Mouse (Mus musculus) MEL (cell line): Measurements from ENCODE around the gene Ap2b1. TPM values are rescaled to one million over a fixed set of nuclear protein-coding genes. Genes with fewer than 3 reads are reported as not detected.

ENCODE experiments used
- DNase-seq: peaks from one replicate; pipeline ENCODE4 v3.0.0; 2011; ENCODE audit warnings: low read depth, low spot score
- H3K27ac ChIP-seq: 2 replicates; pipeline ENCODE4 v1.5.1; 2012; ENCODE audit warnings: low read depth, mild to moderate bottlenecking, control low read depth, low read length, moderate library complexity; ENCODE audit not compliant: control insufficient read depth
- H3K27me3 ChIP-seq, 2 experiments: fragments of 150-350 bp in 1 of 2; sonication (generic) in 1 of 2; 2 replicates each; pipeline ENCODE4 v1.6.1; 2012; ENCODE audit warnings: low read length in 2 of 2, mild to moderate bottlenecking in 2 of 2, improper control_type of control experiment in 1 of 2, moderate library complexity in 1 of 2; ENCODE audit not compliant: insufficient read depth in 2 of 2, control insufficient read depth in 1 of 2
- H3K36me3 ChIP-seq, 2 experiments: 2 replicates each; pipeline ENCODE4 v1.6.1; 2012 to 2014; ENCODE audit warnings: low read length in 2 of 2, improper control_type of control experiment in 1 of 2, inconsistent platforms in 1 of 2, mild to moderate bottlenecking in 1 of 2; ENCODE audit not compliant: insufficient read depth in 2 of 2, control insufficient read depth in 1 of 2
- H3K4me1 ChIP-seq, 2 experiments: fragments of 150-350 bp in 1 of 2; sonication (generic) in 1 of 2; 2 replicates each; pipeline ENCODE4 v1.6.1; 2012; ENCODE audit warnings: low read length in 2 of 2, improper control_type of control experiment in 1 of 2, mild to moderate bottlenecking in 1 of 2; ENCODE audit not compliant: insufficient read depth in 2 of 2, control insufficient read depth in 1 of 2
- H3K4me3 ChIP-seq, 2 experiments: fragments of 150-350 bp in 1 of 2; sonication (generic) in 1 of 2; 2 replicates each; pipeline ENCODE4 v1.5.1; 2012; ENCODE audit warnings: low read depth in 2 of 2, low read length in 2 of 2, mild to moderate bottlenecking in 2 of 2, moderate library complexity in 2 of 2, control low read depth in 1 of 2, improper control_type of control experiment in 1 of 2; ENCODE audit not compliant: control insufficient read depth in 1 of 2, insufficient read depth in 1 of 2
- H3K79me2 ChIP-seq: 2 replicates; pipeline ENCODE4 v1.6.1; 2012; ENCODE audit warnings: mild to moderate bottlenecking, low read length, moderate library complexity; ENCODE audit not compliant: control insufficient read depth, poor library complexity, insufficient read depth
- H3K9ac ChIP-seq: 2 replicates; pipeline ENCODE4 v1.6.1; 2012; ENCODE audit warnings: low read depth, mild to moderate bottlenecking, control low read depth, low read length, moderate library complexity; ENCODE audit not compliant: control insufficient read depth, poor library complexity, severe bottlenecking
- H3K9me3 ChIP-seq: fragments of 150-350 bp; sonication (generic); replicated peaks from 2 replicates; pipeline ENCODE4 v1.6.1; 2012; ENCODE audit warnings: mild to moderate bottlenecking, low read length, improper control_type of control experiment, moderate library complexity; ENCODE audit not compliant: insufficient read depth
- BHLHE40 ChIP-seq: IDR thresholded peaks from 2 replicates; pipeline ENCODE4 v1.6.1; 2012; ENCODE audit warnings: low read depth, mild to moderate bottlenecking, inconsistent platforms, low read length, improper control_type of control experiment, borderline replicate concordance
- CTCF ChIP-seq, 3 experiments: IDR thresholded peaks in 2 of 3; conservative IDR thresholded peaks in 1 of 3; 2 replicates each; pipeline ENCODE4 v1.5.1; 2011 to 2012; ENCODE audit warnings: low read length in 3 of 3, low read depth in 2 of 3, mild to moderate bottlenecking in 2 of 3, improper control_type of control experiment in 1 of 3, inconsistent platforms in 1 of 3, mixed read lengths in 1 of 3, moderate library complexity in 1 of 3; ENCODE audit not compliant: control insufficient read depth in 1 of 3, insufficient read depth in 1 of 3, poor library complexity in 1 of 3, severe bottlenecking in 1 of 3
- E2F4 ChIP-seq: IDR thresholded peaks from 2 replicates; pipeline ENCODE4 v1.6.1; 2011; ENCODE audit warnings: low read depth, low read length, improper control_type of control experiment, borderline replicate concordance
- ELF1 ChIP-seq: IDR thresholded peaks from 2 replicates; pipeline ENCODE4 v1.6.1; 2014; ENCODE audit warnings: low read depth, mild to moderate bottlenecking, inconsistent platforms, low read length, improper control_type of control experiment, moderate library complexity
- GABPA ChIP-seq: IDR thresholded peaks from 2 replicates; pipeline ENCODE4 v1.6.1; 2012; ENCODE audit warnings: low read depth, mild to moderate bottlenecking, inconsistent platforms, low read length, improper control_type of control experiment, moderate library complexity
- KAT2A ChIP-seq: conservative IDR thresholded peaks from 2 replicates; pipeline ENCODE4 v1.6.1; 2012; ENCODE audit warnings: low read depth, low read length, improper control_type of control experiment, inconsistent platforms
- MXI1 ChIP-seq: IDR thresholded peaks from 2 replicates; pipeline ENCODE4 v1.6.1; 2011; ENCODE audit warnings: mild to moderate bottlenecking, low read depth, low read length, improper control_type of control experiment
- NRF1 ChIP-seq: IDR thresholded peaks from 2 replicates; pipeline ENCODE4 v1.6.1; 2014; ENCODE audit warnings: low read depth, mild to moderate bottlenecking, inconsistent platforms, low read length, improper control_type of control experiment, moderate library complexity; ENCODE audit not compliant: poor library complexity, insufficient read depth, severe bottlenecking
- POLR2AphosphoS2 ChIP-seq: IDR thresholded peaks from 2 replicates; pipeline ENCODE4 v1.6.1; 2011; ENCODE audit warnings: low read length, improper control_type of control experiment
- RAD21 ChIP-seq: IDR thresholded peaks from 2 replicates; pipeline ENCODE4 v1.6.1; 2011; ENCODE audit warnings: mild to moderate bottlenecking, low read depth, low read length, improper control_type of control experiment
- SIN3A ChIP-seq: IDR thresholded peaks from 2 replicates; pipeline ENCODE4 v1.6.1; 2012; ENCODE audit warnings: low read length, improper control_type of control experiment, inconsistent platforms
- SMC3 ChIP-seq: IDR thresholded peaks from 2 replicates; pipeline ENCODE4 v1.6.1; 2011; ENCODE audit warnings: low read depth, low read length, improper control_type of control experiment
- TBP ChIP-seq: IDR thresholded peaks from 2 replicates; pipeline ENCODE4 v1.8.0; 2011; ENCODE audit warnings: low read depth, low read length, improper control_type of control experiment
- TCF12 ChIP-seq: IDR thresholded peaks from 2 replicates; pipeline ENCODE4 v1.6.1; 2014; ENCODE audit warnings: low read depth, mild to moderate bottlenecking, inconsistent platforms, low read length, improper control_type of control experiment, moderate library complexity
- USF1 ChIP-seq: IDR thresholded peaks from 2 replicates; pipeline ENCODE4 v1.6.1; 2014; ENCODE audit warnings: low read depth, mild to moderate bottlenecking, inconsistent platforms, low read length, improper control_type of control experiment, moderate library complexity
- ZC3H11A ChIP-seq: IDR thresholded peaks from 2 replicates; pipeline ENCODE4 v1.6.1; 2012; ENCODE audit warnings: low read depth, mild to moderate bottlenecking, inconsistent platforms, low read length, improper control_type of control experiment
- ZNF384 ChIP-seq: IDR thresholded peaks from 2 replicates; pipeline ENCODE4 v1.6.1; 2012; ENCODE audit warnings: low read depth, mild to moderate bottlenecking, inconsistent platforms, low read length, improper control_type of control experiment
- polyA plus RNA-seq, 2 experiments: library from polyadenylated mRNA; stranded (reverse) in 1 of 2; unstranded in 1 of 2; fragments of >175 nt in 1 of 2; fragments of >200 nt in 1 of 2; gene quantifications; 2 replicates each; pipeline versions ENCODE4 v1.2.1 to v1.2.4; 2012; ENCODE audit warnings: low replicate concordance in 2 of 2, low read depth in 1 of 2; ENCODE audit not compliant: insufficient read length in 2 of 2, insufficient read depth in 1 of 2, missing spikeins in 1 of 2
- total RNA-seq: library from RNA; depleted of rRNA; stranded (reverse); fragments of 300-350 nt; gene quantifications from 2 replicates; pipeline ENCODE4 v1.2.3, GENCODE M21; 2012

Gene Ap2b1
- total and polyA plus RNA-seq, 3 experiments: 60.6 to 165 (median 68.9) TPM

GRCm38 (mm10) chr11:83418566-83418965 lies 119.7 kb downstream of the Ap2b1 start:
- no peaks in the 10 kb centered on the region for H3K79me2 ChIP-seq
- H3K9me3 ChIP-seq: no peaks in the 10 kb centered on the region
- no peak overlapping the region for H3K9ac ChIP-seq
- TF ChIP-seq SMC3 (no peak), ELF1 (no peak), POLR2AphosphoS2 (no peak), GABPA (no peak), BHLHE40 (no peak), USF1 (no peak), TBP (no peak), ZC3H11A (no peak), TCF12 (no peak), ZNF384 (no peak)
- no peaks in the 10 kb centered on the region for H3K4me1 ChIP-seq
- H3K36me3 ChIP-seq: no peaks in the 10 kb centered on the region
- no peak overlapping the region for H3K4me3 ChIP-seq
- DNase-seq: no peak
- H3K27me3 ChIP-seq: peaks cover 0 to 2% of the 10 kb centered on the region in 2 experiments; a peak in 1 of 4 replicates
- H3K27ac ChIP-seq: no peak overlapping the region

- Histone ChIP-seq H3K27ac (no peak overlapping the region), H3K79me2 (no peaks in the 10 kb centered on the region), H3K27me3 (no peaks in the 10 kb centered on the region), H3K9ac (no peak overlapping the region), H3K9me3 (no peaks in the 10 kb centered on the region), H3K4me1 (no peaks in the 10 kb centered on the region), H3K36me3 (no peaks in the 10 kb centered on the region), H3K4me3 (no peak overlapping the region)
- peak; percentile 37 for DNase-seq
- TF ChIP-seq E2F4 (no peak), CTCF (IDR thresholded peaks at IDR 0.05 in 2 of 3, conservative IDR thresholded peaks at IDR 0.05 in 1 of 3; ENCODE audit: control insufficient read depth in 1 of 3, insufficient read depth in 1 of 3, low read depth in 2 of 3, low read length in 3 of 3, poor library complexity in 1 of 3, severe bottlenecking in 1 of 3) (peak; percentile 46 to 64 (median 59)), RAD21 (peak; percentile 49), SMC3 (peak; percentile 28)
Measured at GRCm38 (mm10) chr11:83420338-83420737, 121.5 kb downstream of the Ap2b1 start.

GRCm38 (mm10) chr11:83421305-83421704 lies 122.5 kb downstream of the Ap2b1 start:
- Histone ChIP-seq H3K27me3 (no peaks in the 10 kb centered on the region), H3K27ac (no peak overlapping the region)

More at GRCm38 (mm10) chr11:83421305-83421704, 122.5 kb downstream of the Ap2b1 start:
- H3K79me2 ChIP-seq: no peaks in the 10 kb centered on the region
- peak; percentile 85 for DNase-seq
- no peak overlapping the region for H3K4me3 ChIP-seq
- no peaks in the 10 kb centered on the region for H3K4me1 ChIP-seq
- TF ChIP-seq NRF1 (no peak), KAT2A (no peak), MXI1 (peak; percentile 59; the same call in 1 of the 2 replicates), SIN3A (peak; percentile 81)
- H3K9ac ChIP-seq: no peak overlapping the region
- H3K9me3 ChIP-seq: no peaks in the 10 kb centered on the region
- no peaks in the 10 kb centered on the region; a peak in 1 of 4 replicates for H3K36me3 ChIP-seq
